Mouse (Mus musculus) liver, adult 2 months (tissue): ENCODE data around the gene 4931406P16Rik. TPM values are rescaled to one million over a fixed set of nuclear protein-coding genes. Genes with fewer than 3 reads are reported as not detected.

ENCODE experiments used
- DNase-seq: peaks from one replicate; pipeline ENCODE4 v3.0.0-alpha.2; 2011; ENCODE audit warnings: low read depth, low spot score; ENCODE audit errors: extremely low read depth
- H3K27ac ChIP-seq: fragments of 200-500 bp; replicated peaks from 2 replicates; pipeline ENCODE4 v1.5.1; 2012; ENCODE audit warnings: low read depth, mild to moderate bottlenecking, control low read depth, inconsistent platforms, low read length; ENCODE audit not compliant: insufficient read depth
- H3K27me3 ChIP-seq: fragments of 200-500 bp; 2 replicates; pipeline ENCODE4 v1.6.1; 2012; ENCODE audit warnings: mild to moderate bottlenecking, moderate library complexity, low read length, inconsistent platforms; ENCODE audit not compliant: control insufficient read depth, insufficient read depth
- H3K36me3 ChIP-seq: fragments of 200-500 bp; 2 replicates; pipeline ENCODE4 v1.6.1; 2012; ENCODE audit warnings: low read length, inconsistent platforms; ENCODE audit not compliant: control insufficient read depth, insufficient read depth
- H3K4me1 ChIP-seq: fragments of 200-500 bp; 2 replicates; pipeline ENCODE4 v1.6.1; 2011; ENCODE audit warnings: low read length; ENCODE audit not compliant: control insufficient read depth, insufficient read depth
- H3K4me3 ChIP-seq: fragments of 200-500 bp; 2 replicates; pipeline ENCODE4 v1.5.1; 2011; ENCODE audit warnings: low read depth, mild to moderate bottlenecking, control low read depth, low read length, moderate library complexity; ENCODE audit not compliant: insufficient read depth
- H3K79me2 ChIP-seq: fragments of 200-500 bp; 2 replicates; pipeline ENCODE4 v1.6.1; 2012; ENCODE audit warnings: inconsistent platforms, mild to moderate bottlenecking, low read length, moderate library complexity; ENCODE audit not compliant: control insufficient read depth, insufficient read depth
- H3K9ac ChIP-seq: fragments of 200-500 bp; 2 replicates; pipeline ENCODE4 v1.6.1; 2012; ENCODE audit warnings: low read depth, mild to moderate bottlenecking, control low read depth, inconsistent platforms, low read length
- CTCF ChIP-seq: fragments of 200-500 bp; IDR thresholded peaks from 2 replicates; pipeline ENCODE4 v1.5.1; 2011; ENCODE audit warnings: low read depth, low read length, control low read depth
- POLR2A ChIP-seq: fragments of 200-500 bp; IDR thresholded peaks from 2 replicates; pipeline ENCODE4 v1.6.1; 2011; ENCODE audit warnings: low read length, control low read depth; ENCODE audit not compliant: insufficient read depth; ENCODE audit errors: extremely low read depth
- WGBS: fragments of 180-500 bp; shearing (Covaris S2); methylation state at CpG from one replicate; pipeline ENCODE4 v1.1.7; 2018; 5-methylcytosine and 5-hydroxymethylcytosine counted together
- polyA plus RNA-seq: library from polyadenylated mRNA; depleted of rRNA; stranded (reverse); fragments of >200 nt; gene quantifications from 2 replicates; pipeline ENCODE4 v1.2.3, GENCODE M21; 2012
- total RNA-seq: library from RNA; depleted of rRNA; stranded (reverse); fragments of >200 nt; gene quantifications from 2 replicates; pipeline ENCODE4 v1.2.3, GENCODE M21; 2014

4931406P16Rik gene
- total and polyA plus RNA-seq, 2 experiments: 10.1 to 11.7 TPM

DNA sequence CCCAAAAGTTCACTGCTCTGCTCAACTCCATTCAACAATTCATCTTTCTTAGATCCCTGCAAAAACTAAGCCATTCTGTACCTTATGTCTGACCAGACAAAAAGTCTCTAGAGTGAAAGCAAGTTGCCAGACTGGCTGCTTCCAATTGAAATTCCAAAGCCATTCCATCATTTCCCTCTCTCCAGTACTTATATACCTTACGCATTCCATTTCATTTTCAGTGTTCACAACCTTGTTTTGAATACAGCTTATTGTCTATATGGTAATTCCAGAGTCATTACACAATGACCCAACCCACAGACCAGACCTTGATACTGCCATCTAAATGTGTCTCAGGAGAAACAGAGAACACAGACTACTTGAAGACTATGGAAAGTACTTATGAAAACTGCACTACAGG lies 44.9 kb downstream of the 4931406P16Rik start:
- DNase-seq: no peak
- no peak for TF ChIP-seq POLR2A
- 85% methylated on average over 1 of the region's 1 CpGs for WGBS
- Histone ChIP-seq H3K79me2 (peaks cover 5% of the 10 kb centered on the region; the same call in 1 of the 2 replicates), H3K27me3 (no peaks in the 10 kb centered on the region), H3K9ac (no peak overlapping the region), H3K27ac (no peak overlapping the region), H3K4me3 (no peak overlapping the region), H3K36me3 (peaks cover 7% of the 10 kb centered on the region), H3K4me1 (peaks cover 6% of the 10 kb centered on the region)

DNA sequence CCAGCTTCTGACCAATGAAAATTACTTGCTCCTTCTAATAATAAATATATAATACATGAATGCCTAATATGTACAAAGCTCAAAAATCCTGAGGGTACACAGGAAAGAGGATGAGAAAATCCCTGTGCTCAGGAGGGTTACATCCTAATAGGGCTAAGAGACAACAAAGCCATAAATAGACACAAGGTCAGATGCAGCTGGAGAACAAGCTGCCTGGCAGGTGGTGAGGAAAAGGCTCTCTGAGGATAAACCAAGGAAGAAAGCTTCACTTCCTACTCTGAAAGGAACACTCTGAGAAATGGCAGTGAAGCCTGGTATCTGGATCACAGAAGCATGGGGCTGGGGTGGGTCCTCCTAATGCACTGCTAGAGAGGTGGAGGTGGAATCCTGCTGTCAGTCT lies 46.9 kb downstream of the 4931406P16Rik start:
- Histone ChIP-seq H3K9ac (no peak overlapping the region), H3K27ac (0 out of 2 replicates have a peak overlapping the region, but pooled peaks have one; percentile 22), H3K4me1 (peaks cover 6% of the 10 kb centered on the region), H3K27me3 (no peaks in the 10 kb centered on the region), H3K4me3 (no peak overlapping the region), H3K36me3 (peaks cover 20% of the 10 kb centered on the region), H3K79me2 (no peaks in the 10 kb centered on the region)
- no peak for DNase-seq
- TF ChIP-seq CTCF (no peak), POLR2A (no peak)

DNA sequence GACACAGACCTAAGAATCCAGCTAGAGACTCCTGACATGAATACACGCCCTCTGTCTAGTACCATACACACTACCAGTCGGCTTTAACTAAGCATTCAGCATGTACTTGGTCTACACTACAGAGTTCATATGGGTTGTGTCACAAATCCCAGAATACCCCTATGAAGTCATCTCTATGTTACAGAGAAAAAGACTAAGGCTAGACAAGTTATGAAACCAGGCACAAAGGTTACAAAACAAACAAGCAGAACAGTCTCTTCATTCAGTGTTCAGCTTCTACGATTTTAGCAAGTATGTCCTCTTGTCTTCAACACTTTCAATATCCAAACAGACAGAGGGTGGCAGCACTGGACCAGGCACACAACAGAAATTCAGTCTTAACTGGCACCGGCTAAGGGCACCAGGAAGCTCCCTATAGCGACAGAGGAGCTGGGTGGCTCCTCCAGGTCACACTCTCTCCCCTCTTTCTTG lies 47.4 kb downstream of the 4931406P16Rik start:
- H3K4me3 ChIP-seq: no peak overlapping the region
- peaks cover 6% of the 10 kb centered on the region for H3K4me1 ChIP-seq
- H3K9ac ChIP-seq: no peak overlapping the region
- DNase-seq: peak; percentile 84
- no peaks in the 10 kb centered on the region for H3K79me2 ChIP-seq
- 8% methylated on average over 5 of the region's 5 CpGs for WGBS
- TF ChIP-seq CTCF (peak; percentile 67), POLR2A (no peak)
- H3K36me3 ChIP-seq: peaks cover 19% of the 10 kb centered on the region
- no peaks in the 10 kb centered on the region for H3K27me3 ChIP-seq
- peak overlapping the region; percentile 57 for H3K27ac ChIP-seq

DNA sequence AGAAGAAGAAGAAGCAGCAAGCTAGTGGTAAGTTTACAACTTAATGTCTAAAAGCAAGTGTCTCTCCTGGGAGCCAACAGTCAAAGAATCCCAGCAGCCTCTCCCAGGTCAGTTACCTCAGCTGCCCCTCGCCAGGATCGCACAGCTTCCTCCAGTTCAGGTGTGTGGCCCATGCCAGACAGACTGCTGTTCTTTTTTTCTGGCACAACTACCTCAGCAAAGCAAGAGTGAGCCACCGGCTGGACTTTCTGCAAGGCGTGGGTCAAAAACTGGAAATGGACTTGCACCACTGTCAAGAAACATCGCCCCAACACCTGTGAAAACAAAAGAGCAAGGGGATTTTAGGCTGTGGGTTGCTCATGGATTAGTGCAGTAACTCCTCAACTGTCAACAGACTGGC lies 49.9 kb downstream of the 4931406P16Rik start:
- 69% methylated on average over 5 of the region's 5 CpGs for WGBS
- H3K79me2 ChIP-seq: no peaks in the 10 kb centered on the region
- DNase-seq: peak; percentile 9
- peaks cover 6% of the 10 kb centered on the region for H3K4me1 ChIP-seq
- H3K27me3 ChIP-seq: no peaks in the 10 kb centered on the region
- peaks cover 29% of the 10 kb centered on the region for H3K36me3 ChIP-seq
- H3K4me3 ChIP-seq: no peak overlapping the region
- H3K9ac ChIP-seq: no peak overlapping the region
- H3K27ac ChIP-seq: no peak overlapping the region
- TF ChIP-seq CTCF (no peak), POLR2A (no peak)

DNA sequence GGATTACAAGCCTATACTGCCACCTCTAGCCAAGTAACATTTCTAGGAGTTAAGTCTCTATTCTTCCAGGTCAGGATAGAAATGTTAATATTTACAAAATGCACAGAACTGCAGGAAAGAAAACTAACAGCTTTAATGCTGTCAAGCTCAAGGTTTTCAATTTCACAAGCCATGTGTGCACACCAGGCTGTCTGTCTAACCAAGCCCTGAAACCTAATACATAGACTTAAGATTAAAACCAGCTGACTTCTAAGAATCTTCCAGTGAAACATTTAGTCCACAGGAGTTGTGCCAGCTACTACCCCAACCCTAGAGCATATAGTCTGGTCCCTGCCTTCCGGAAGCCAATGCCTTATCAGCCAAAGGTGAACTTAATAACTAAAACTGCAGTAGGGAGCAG lies 54.9 kb downstream of the 4931406P16Rik start:
- WGBS: 93% methylated on average over 1 of the region's 1 CpGs
- no peak for TF ChIP-seq CTCF
- TF ChIP-seq POLR2A: no peak
- no peaks in the 10 kb centered on the region for H3K4me1 ChIP-seq
- no peak overlapping the region for H3K27ac ChIP-seq
- H3K4me3 ChIP-seq: no peak overlapping the region
- H3K36me3 ChIP-seq: peaks cover 66% of the 10 kb centered on the region
- no peak overlapping the region for H3K9ac ChIP-seq
- no peaks in the 10 kb centered on the region for H3K79me2 ChIP-seq
- DNase-seq: no peak
- H3K27me3 ChIP-seq: no peaks in the 10 kb centered on the region

DNA sequence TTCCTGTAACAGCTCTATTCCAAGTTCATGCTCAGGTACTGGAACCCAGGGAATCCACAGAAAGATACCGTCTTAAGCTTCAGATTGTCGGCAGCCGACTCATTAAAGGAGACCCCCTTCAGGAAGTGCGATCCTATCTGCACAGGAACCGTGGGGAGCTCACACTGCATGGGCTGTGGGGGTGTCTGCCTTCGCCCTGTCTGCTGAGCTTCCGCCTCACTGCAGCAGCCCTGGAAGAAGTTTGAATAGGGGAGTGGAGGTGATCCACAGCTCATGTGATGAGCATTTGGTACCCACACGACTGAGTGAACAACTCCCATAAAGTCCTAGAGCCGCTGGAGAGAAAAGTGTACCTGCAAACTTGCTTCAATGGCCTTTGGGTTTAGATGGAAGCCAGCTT lies 56.1 kb downstream of the 4931406P16Rik start:
- Histone ChIP-seq H3K4me1 (no peaks in the 10 kb centered on the region), H3K27me3 (no peaks in the 10 kb centered on the region), H3K79me2 (no peaks in the 10 kb centered on the region), H3K4me3 (no peak overlapping the region), H3K36me3 (peaks cover 66% of the 10 kb centered on the region), H3K9ac (no peak overlapping the region), H3K27ac (no peak overlapping the region)
- no peak for TF ChIP-seq CTCF
- no peak for TF ChIP-seq POLR2A
- 81% methylated on average over 9 of the region's 9 CpGs for WGBS
- DNase-seq: no peak
